Mouse (Mus musculus): ENCODE measurements around the gene Lrrc56.

Gene Lrrc56

DNA sequence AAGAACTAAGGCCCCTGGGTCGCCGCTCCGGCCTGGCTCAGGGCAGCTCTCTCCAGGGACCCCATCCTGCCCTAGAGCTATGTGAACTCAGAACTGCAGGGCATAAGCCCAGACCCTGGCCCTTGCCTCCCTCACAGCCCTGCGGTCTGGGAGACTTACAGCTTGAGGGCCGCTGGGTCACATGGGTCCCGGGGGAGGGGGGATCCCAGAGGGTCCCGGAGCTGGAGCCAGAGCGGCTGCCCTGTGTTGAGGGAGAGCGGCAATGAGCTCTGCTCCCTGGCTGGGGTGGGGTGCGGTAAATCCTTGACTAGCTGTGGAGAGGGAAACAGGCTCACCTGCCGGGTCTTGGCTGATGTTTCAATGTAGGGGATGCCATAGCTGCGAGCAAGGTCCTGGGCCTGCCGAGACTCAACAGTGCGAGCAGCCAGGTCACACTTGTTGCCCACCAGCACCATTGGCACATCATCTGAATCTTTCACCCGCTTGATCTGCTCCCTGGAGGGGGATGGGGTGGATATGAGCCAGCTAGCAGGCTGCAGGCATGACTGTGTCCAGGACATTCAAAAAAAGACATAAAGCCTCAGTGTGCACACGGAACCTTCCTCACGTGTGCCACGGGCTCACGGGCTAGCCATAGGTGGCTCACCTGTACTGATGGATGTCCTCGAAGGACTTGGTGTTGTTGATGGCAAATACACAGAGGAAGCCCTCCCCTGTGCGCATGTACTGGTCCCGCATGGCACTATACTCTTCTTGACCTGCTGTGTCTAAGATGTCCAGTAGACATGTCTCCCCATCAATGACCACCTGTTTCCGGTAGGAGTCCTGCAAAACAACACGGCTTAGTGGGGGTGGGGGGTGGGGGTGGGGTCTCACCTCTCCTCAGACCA is 1.9 kb upstream of the Lrrc56 start:
- DNase-seq (ENCODE audit: low spot score in 2 of 2): no peak

DNA sequence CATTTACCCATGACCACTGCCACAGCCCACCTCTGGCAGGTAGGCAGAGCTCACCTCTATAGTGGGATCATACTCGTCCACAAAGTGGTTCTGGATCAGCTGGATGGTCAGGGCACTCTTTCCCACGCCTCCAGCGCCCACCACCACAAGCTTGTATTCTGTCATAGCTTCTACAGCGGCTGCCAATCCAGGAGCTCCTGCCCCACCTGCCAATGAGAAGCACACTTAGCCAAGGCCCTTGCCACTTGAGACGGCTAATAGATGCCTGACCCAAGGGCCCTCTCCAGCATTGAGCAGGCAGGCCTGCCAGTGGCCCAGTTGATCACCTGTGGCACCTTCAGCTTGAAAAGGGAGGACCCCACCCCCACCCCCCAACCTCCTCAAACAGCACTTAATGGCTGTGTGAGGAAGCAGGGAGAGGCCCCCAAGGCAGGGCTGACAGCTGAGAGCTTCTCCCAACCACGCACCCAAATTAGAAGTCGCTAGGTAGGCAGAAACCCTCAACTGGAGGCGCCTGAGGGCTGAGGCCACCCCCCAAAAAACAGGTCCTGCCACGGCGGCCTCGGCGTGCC is 1.1 kb upstream of the Lrrc56 start:
- no peak for DNase-seq (ENCODE audit: low spot score in 2 of 2)

DNA sequence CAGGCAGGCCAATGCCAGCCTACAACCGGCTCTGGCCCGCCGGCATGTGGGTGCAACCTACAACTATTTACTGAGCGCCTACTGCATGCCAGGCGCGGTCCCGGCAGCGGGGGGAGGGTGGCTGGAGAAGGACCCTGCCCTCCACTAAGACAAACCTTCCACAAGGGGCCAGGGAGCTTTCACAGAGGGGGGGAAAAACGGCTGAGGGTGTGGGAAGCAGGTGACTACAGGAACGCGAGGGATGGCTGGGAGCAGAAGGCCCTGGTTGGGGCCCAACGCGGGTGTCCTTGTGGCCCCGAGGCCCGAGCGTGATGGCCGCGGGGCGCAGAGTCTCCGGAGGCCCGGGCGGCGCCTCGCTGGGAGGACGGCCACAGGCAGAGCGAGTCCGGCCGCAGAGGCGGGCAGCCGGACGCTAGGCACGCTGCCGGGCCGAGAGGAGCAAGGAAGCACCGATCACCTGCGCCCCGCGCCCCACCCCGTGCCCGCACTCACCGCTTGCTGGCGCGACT is 555 bp upstream of the Lrrc56 start:
- no peak for DNase-seq (ENCODE audit: low spot score in 2 of 2)

DNA sequence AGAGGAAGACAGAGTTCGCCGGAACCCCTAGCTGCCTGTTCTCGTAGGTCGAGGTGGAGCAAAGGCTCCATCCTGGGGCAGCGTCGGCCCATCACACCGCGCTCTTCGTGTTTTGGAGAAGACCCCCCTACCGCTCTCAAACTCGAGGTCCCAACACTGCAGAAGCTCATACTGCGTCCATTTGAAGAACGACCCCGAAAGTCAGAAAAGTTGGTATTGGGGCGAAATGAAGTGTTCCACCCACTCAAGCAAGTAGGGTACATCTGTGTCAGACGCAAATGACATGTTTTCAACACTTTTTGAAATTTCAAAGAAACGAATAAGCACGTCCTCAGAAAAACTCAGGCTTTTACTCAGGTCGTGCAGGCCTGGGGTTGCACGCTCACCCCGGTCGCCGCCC is 452 bp downstream of the Lrrc56 start:
- DNase-seq (ENCODE audit: low spot score in 2 of 2): no peak

DNA sequence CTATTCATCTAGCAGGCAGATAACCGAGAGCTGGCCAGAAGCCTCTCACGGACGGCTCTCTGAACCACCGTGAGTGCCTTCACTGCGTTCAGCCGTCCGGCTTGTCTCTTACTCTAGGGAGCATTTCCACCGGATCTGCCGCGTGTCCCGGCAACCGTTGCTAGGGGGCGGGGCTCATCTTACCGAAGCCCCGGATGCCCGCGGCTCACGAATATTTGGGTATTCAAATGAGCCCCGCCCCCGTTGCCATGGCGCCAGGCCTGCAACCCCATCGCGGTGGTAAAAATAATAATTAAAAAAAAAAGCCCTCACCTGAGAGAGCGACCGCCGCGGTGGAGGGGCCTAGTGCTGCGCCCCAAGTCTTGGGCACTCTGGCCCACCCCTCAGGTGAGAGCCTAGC is 873 bp downstream of the Lrrc56 start:
- DNase-seq (ENCODE audit: low spot score in 2 of 2): peak; percentile 83 to 86

- DNase-seq (ENCODE audit: low spot score in 2 of 2): no peak
Measured at GRCm38 (mm10) chr7:141195754-141196153, 1.8 kb downstream of the Lrrc56 start.

- no peak for DNase-seq (ENCODE audit: low spot score in 2 of 2)
Measured at GRCm38 (mm10) chr7:141196619-141197282, 2.8 kb downstream of the Lrrc56 start.

GRCm38 (mm10) chr7:141198121-141198520 is 4.2 kb downstream of the Lrrc56 start:
- DNase-seq (ENCODE audit: low spot score in 2 of 2): no peak

- no peak for DNase-seq (ENCODE audit: low spot score in 2 of 2)
Measured at GRCm38 (mm10) chr7:141204546-141204945, 10.6 kb downstream of the Lrrc56 start.

DNA sequence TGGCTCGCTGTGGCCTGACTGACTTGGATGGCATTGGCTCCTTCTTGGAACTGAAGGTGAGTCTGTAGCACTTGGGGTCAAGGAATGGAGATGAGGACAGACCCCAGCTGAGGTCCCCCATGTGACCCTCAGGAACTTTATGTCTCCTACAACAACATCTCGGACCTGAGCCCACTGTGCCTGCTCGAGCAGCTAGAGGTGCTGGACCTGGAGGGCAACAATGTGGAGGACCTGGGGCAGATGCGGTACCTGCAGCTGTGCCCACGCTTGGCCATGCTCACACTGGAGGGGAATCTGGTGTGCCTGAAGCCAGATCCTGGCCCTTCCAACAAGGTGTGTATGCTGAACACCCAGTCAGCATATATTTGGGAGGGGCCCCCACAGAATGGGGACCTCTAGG is 11.5 kb downstream of the Lrrc56 start:
- no peak for DNase-seq (ENCODE audit: low spot score in 2 of 2)

GRCm38 (mm10) chr7:141206182-141206937 is 12.4 kb downstream of the Lrrc56 start:
- DNase-seq (ENCODE audit: low spot score in 2 of 2): no peak

DNA sequence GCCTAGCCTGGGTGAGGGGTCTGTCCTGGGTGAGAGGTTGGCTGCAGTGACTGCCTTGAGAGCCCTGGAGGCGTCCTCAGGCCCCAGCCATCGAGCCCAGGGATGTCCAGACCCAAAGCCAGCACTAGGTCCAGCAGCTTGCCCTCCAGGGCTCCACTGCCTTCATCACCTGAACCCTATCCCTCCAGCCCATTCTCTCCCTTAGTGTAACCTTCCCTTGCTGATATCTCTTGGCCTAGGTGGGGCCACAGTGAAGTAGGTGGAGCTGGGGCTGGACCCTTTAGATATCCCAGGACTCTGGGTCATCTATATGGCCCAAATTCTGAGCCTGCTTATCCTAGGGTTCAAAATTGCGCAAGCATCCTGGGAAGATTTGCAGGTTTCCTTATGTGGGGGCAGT is 15.6 kb downstream of the Lrrc56 start:
- no peak for DNase-seq (ENCODE audit: low spot score in 2 of 2)

- no peak for DNase-seq (ENCODE audit: low spot score in 2 of 2)
Measured at GRCm38 (mm10) chr7:141210137-141210536, 16.2 kb downstream of the Lrrc56 start.

GRCm38 (mm10) chr7:141210606-141211131 is 16.7 kb downstream of the Lrrc56 start:
- no peak for DNase-seq (ENCODE audit: low spot score in 2 of 2)

- DNase-seq (ENCODE audit: low spot score in 2 of 2): no peak
Measured at GRCm38 (mm10) chr7:141213133-141213532, 19.2 kb downstream of the Lrrc56 start.

DNA sequence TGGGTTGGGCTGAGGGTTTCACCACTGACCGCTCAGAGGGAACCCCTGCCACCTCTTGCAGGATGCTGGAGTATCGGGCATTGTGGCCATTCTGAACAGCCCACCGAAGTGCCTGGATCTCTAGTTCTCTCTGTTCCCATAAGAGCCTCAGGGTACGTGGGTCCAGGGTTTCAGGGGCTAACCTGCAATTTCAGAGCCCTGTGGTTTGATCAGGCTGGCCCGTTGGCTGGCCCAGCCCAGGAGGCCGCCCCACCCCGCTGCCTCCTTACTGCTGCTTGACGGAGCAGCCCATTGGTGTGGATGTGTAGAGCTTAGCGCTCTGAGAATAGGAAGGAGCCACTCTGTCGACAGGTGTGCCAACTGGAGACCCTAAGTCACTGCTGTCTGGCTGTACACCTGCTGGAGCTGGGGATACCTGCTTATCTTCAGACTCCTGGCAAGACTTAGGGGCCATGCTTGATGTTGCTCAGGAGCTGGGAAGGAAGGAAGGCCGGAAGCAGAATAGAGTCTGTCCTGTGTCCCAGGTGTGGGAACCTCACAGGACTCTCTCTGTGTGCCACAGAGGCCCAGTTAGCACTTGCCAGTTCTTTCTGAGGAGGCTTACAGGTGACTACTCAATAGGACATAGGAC is 19.8 kb downstream of the Lrrc56 start, which contains the start of gene Lmntd2:
Gene Lmntd2 (minus strand): TSS at position 476 of the 631 bp plus-strand sequence.
- DNase-seq (ENCODE audit: low spot score in 2 of 2): no peak

DNA sequence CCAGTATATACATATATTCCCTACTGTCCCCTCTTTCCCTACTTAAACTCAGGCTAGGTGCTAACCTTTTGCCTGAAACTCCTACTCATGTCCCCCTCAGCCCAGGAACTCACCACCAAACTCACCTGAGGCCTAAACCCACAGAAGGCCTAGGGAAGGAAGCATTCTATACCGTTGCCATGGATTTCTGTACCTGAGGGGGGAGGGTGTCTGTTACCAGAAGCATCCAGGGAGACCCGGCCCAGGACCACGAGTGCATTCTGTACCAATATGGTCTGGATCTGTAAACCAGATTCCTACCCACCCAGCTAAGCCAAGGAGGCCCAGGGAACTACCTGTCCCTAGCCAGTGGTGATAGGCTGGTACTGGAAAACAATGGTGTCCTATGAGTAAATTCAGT is 20.4 kb downstream of the Lrrc56 start:
- no peak for DNase-seq (ENCODE audit: low spot score in 2 of 2)

DNA sequence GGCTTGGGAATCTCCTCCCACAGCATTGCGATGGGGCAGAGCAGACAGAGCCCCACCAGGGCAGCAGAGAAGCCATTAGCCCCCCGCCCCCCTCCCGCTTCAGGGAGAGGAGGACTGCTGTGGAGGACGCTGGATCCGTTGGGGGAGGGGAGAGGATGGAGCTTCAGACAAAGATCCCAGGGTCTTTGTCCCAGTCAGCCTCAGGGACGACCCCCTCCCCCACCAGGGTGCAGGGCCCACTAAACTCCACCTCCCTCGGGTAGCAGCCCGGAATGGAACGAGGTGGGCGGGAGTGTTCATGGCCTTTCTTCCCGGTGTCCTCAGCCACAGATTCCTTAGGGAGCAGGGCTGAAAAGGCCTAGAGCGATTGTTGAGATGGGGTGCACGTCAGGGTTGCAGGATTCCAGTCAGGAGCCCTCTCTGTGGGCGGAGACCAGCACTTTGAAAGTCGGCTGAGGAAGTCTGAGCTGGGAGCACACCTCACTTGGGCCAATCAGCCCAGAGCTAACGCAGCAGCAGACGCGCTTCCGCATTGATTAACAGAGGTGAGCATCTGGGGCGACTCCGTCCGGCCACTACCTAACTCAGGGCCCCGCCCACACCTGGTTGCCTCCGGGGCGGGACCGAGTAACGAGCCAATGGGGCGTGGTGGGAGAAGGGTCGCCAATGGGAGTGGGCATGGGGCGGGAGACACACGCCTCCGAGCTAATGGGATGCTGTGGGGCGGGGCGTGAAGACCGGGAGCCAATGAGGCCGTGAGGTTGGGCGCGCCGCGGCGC is 21.3 kb downstream of the Lrrc56 start, which contains the start of gene Rassf7:
Gene Rassf7 (plus strand): TSS at position 760 of the 779 bp plus-strand sequence.
- peak; percentile 82 to 86 for DNase-seq (ENCODE audit: low spot score in 2 of 2)

DNA sequence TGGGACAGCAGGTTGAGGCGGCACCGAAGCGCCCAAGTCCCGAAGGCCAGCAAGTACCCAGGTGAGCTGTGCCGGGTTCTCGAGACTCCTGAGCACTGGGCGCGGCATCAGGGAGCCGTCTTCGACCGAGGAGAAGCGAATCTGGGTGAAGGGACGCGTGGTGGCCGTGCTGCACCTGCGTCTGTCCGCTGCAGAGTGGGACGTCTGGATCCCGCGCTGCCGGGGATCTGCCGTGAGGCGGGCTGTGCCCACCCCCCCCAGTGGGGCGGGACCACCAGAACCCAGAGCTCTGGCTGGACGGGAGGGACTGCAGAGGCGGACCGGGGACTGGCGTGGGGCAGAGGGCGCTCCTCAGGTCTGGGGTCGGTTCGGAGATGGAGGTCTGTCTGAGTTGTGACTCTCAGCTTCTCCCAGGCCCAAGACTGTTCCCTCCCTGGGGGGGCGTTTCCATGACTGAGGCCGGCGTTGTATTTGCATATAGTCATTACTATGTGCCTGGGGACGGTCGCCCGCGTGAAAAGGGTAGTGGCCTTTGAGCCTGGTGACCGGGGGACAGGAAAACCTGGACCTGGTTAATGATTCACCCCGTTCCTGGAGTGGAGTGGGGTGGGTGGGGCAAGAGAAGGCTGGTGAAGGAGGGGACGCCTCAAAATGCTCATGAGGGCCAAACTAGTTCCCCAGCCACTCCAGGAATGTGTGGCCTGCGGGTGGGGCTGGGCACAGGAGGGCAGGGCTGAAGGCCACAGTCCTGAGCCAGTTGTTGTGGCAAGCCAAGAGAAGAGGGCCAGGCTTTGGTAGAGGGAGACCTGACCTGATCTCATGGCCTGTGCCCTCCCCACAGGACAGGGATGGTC is 22.1 kb downstream of the Lrrc56 start:
- no peak for DNase-seq (ENCODE audit: low spot score in 2 of 2)
